Mouse (Mus musculus): Measurements from ENCODE around the gene Crispld2.

Crispld2 gene

GRCm38 (mm10) chr8:120067936-120068668, 75.9 kb downstream of the Crispld2 start:
- no peak for DNase-seq (ENCODE audit: low spot score in 2 of 2)

GRCm38 (mm10) chr8:120071684-120072083, 79.4 kb downstream of the Crispld2 start:
- DNase-seq (ENCODE audit: low spot score in 2 of 2): peak; percentile 62 to 70

GRCm38 (mm10) chr8:120072259-120072658, 80.0 kb downstream of the Crispld2 start:
- DNase-seq (ENCODE audit: low spot score in 2 of 2): no peak

- DNase-seq (ENCODE audit: low spot score in 2 of 2): no peak
These were observed 80.6 kb downstream of the Crispld2 start for GRCm38 (mm10) chr8:120072827-120073226.

GRCm38 (mm10) chr8:120074516-120074915, 82.3 kb downstream of the Crispld2 start:
- no peak for DNase-seq (ENCODE audit: low spot score in 2 of 2)

GRCm38 (mm10) chr8:120075347-120075746, 83.1 kb downstream of the Crispld2 start:
- DNase-seq (ENCODE audit: low spot score in 2 of 2): no peak

- DNase-seq (ENCODE audit: low spot score in 2 of 2): peak; percentile 39 to 41
These were observed 85.8 kb downstream of the Crispld2 start for GRCm38 (mm10) chr8:120078080-120078479.

- no peak for DNase-seq (ENCODE audit: low spot score in 2 of 2)
These were observed 87.1 kb downstream of the Crispld2 start for GRCm38 (mm10) chr8:120079361-120079760.

GRCm38 (mm10) chr8:120083261-120083660, 91.0 kb downstream of the Crispld2 start:
- DNase-seq (ENCODE audit: low spot score in 2 of 2): no peak

GRCm38 (mm10) chr8:120084783-120085182, 92.5 kb downstream of the Crispld2 start:
- no peak for DNase-seq (ENCODE audit: low spot score in 2 of 2)

GRCm38 (mm10) chr8:120089511-120089910, 97.3 kb downstream of the Crispld2 start:
- no peak for DNase-seq (ENCODE audit: low spot score in 2 of 2)

- DNase-seq (ENCODE audit: low spot score in 2 of 2): no peak
These were observed 98.8 kb downstream of the Crispld2 start for GRCm38 (mm10) chr8:120091032-120091431.

- DNase-seq (ENCODE audit: low spot score in 2 of 2): no peak
These were observed 100.9 kb downstream of the Crispld2 start for GRCm38 (mm10) chr8:120093103-120093502.

- DNase-seq (ENCODE audit: low spot score in 2 of 2): no peak
These were observed 102.6 kb downstream of the Crispld2 start for GRCm38 (mm10) chr8:120094801-120095200.

GRCm38 (mm10) chr8:120096486-120096885, 104.2 kb downstream of the Crispld2 start:
- no peak for DNase-seq (ENCODE audit: low spot score in 2 of 2)

GRCm38 (mm10) chr8:120100388-120101067, 108.3 kb downstream of the Crispld2 start:
- DNase-seq (ENCODE audit: low spot score in 2 of 2): no peak

- DNase-seq (ENCODE audit: low spot score in 2 of 2): peak; percentile 82
These were observed 109.1 kb downstream of the Crispld2 start, which contains the start of gene Zdhhc7 for GRCm38 (mm10) chr8:120101068-120101972. Gene Zdhhc7 (minus strand): TSS chr8:120101482.

Data from right cerebral cortex, postnatal 36 days (tissue).